Mouse (Mus musculus) lung, adult 2 months (tissue): ENCODE results near the gene Cav3.

ENCODE experiments used
- CTCF ChIP-seq: fragments of 200-500 bp; IDR thresholded peaks from 2 replicates; pipeline ENCODE4 v1.5.1; 2011; ENCODE audit warnings: mild to moderate bottlenecking, low read length, control low read depth; ENCODE audit not compliant: insufficient read depth
- POLR2A ChIP-seq: fragments of 200-500 bp; IDR thresholded peaks from 2 replicates; pipeline ENCODE4 v1.6.1; 2011; ENCODE audit warnings: low read depth, mild to moderate bottlenecking, control low read depth, low read length, borderline replicate concordance; ENCODE audit errors: extremely low read depth

DNA sequence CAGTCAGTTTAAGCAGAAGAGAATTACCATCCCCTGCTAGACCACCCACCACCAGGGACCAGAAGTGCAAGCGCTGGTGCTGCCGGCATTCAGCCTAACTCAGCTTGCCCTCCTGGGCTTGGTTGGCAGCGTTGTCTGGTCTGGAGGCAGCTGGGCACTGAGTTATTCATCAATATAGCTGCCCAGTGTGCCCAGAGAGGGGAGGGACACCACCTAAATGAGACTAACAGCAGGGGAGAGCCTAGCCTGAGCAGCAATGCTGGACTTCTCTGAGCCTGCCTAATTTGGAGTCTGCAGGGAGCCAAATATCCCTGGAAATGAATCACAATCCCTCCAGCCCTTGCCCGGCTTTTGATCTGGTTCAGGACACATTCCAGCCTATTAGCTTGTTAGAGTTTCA, 51.0 kb downstream of the Cav3 start:
- no peak for TF ChIP-seq CTCF
- TF ChIP-seq POLR2A, result no peak
